ENCODE assay signal across 18 mouse cellular contexts in genomic region chr10:22613301-22613700, GRCm38 (mm10). TPM values are rescaled to one million over a fixed set of nuclear protein-coding genes. Genes with fewer than 3 reads are reported as not detected.
"Had no signal": no experiment of that assay in that cellular context is flagged by ENCODE, and none has a peak within 500 bp of the region (broad histone marks: within the 10 kb centered on the region; RNA-seq: fewer than 3 reads in every experiment).

No protein-coding gene starts in this region.

- H3K9ac ChIP-seq: lung, embryonic 14.5 days; midbrain, embryonic 12.5 days; neural tube, embryonic 13.5 days; neural tube, embryonic 15.5 days had no signal

- ATAC-seq: midbrain, embryonic 16.5 days had no signal

- H3K36me3 ChIP-seq: midbrain, embryonic 10.5 days; midbrain, embryonic 12.5 days; neural tube, embryonic 13.5 days; neural tube, embryonic 15.5 days had no signal

- H3K27me3 ChIP-seq: midbrain, embryonic 12.5 days; neural tube, embryonic 13.5 days; neural tube, embryonic 15.5 days had no signal

- H3K4me3 ChIP-seq: midbrain, embryonic 10.5 days; midbrain, embryonic 12.5 days; myocyte; neural tube, embryonic 13.5 days; neural tube, embryonic 15.5 days had no signal

- H3K4me2 ChIP-seq: lung, embryonic 14.5 days; midbrain, embryonic 12.5 days; neural tube, embryonic 13.5 days; neural tube, embryonic 15.5 days had no signal

- H3K9me3 ChIP-seq: midbrain, embryonic 10.5 days; midbrain, embryonic 12.5 days; neural tube, embryonic 13.5 days; neural tube, embryonic 15.5 days had no signal

- DNase-seq: lung, embryonic 14.5 days; lung, postnatal 10 days; midbrain, embryonic 14.5 days; retina, postnatal 1 day; right cerebral cortex, adult 18-20 months; right cerebral cortex, postnatal 25 days; right cerebral cortex, postnatal 4 days; spleen, adult 18-20 months; thymus, adult 18-20 months; thymus, postnatal 14 days; thymus, postnatal 36 days had no signal

- H3K27ac ChIP-seq: midbrain, embryonic 10.5 days; midbrain, embryonic 12.5 days; neural tube, embryonic 13.5 days; neural tube, embryonic 15.5 days had no signal

RNA-seq across cellular contexts. Expression of gene Slc2a12, which starts 31.5 kb away (rescaled TPM):
- total RNA-seq: megakaryocyte-erythroid progenitor cell, adult 5-6 weeks had no signal
